ENCODE assay signal across 10 mouse cellular contexts in genomic region chr13:53142268-53142667, GRCm38 (mm10).
DNase-seq lines count a peak whose midpoint lies in the region.
"Had no signal": no experiment of that assay in that cellular context is flagged by ENCODE, and none has a peak within 500 bp of the region (broad histone marks: within the 10 kb centered on the region; RNA-seq: fewer than 3 reads in every experiment).

No protein-coding gene starts in this region.

- peak; percentile 49 for DNase-seq in adrenal gland, adult 2 months
- no peak for DNase-seq in adrenal gland, adult 8-10 months
- DNase-seq in kidney, adult 18-20 months = peak; percentile 52
- no peak for DNase-seq in kidney, postnatal 10 days
- DNase-seq in NIH3T3 (ENCODE audit: low read depth) = peak; percentile 63
- peak; percentile 64 for DNase-seq in fat pad, adult 2 months (ENCODE audit: extremely low read depth, low read depth, low spot score)
- no peak for DNase-seq in thymus, adult 18-20 months
- no peak for DNase-seq in spleen, adult 12 weeks (ENCODE audit: low spot score)
- DNase-seq: layer of hippocampus, adult 9-11 months; midbrain, embryonic 14.5 days had no signal

Comparison
In these comparisons a context has a peak if more than half of its experiments do, and no peak if none do; other contexts are left out.
1. DNase-seq: peak in adrenal gland, adult 2 months (single experiment), kidney, adult 18-20 months (single experiment), NIH3T3 (single experiment) and fat pad, adult 2 months (single experiment); none in adrenal gland, adult 8-10 months (single experiment), kidney, postnatal 10 days (single experiment), thymus, adult 18-20 months (0 of 2) and spleen, adult 12 weeks (single experiment).